Mouse (Mus musculus) layer of hippocampus, postnatal 10 days (tissue): ENCODE measurements around the gene Nup153. TPM values are rescaled to one million over a fixed set of nuclear protein-coding genes. Genes with fewer than 3 reads are reported as not detected.

Source experiments
- DNase-seq, 2 experiments: peaks; one replicate each; pipeline ENCODE4 v3.0.0; 2021; ENCODE audit warnings: low spot score in 2 of 2
- long read RNA-seq: library from polyadenylated mRNA; stranded (forward); transcript quantifications from one replicate; pipeline ENCODE4 v2.0.0, GENCODE M21; 2023
- total RNA-seq, 2 experiments: library from RNA; stranded (reverse); gene quantifications; 2 replicates each; pipeline ENCODE4 v1.2.3; 2021

Nup153 gene
- 10 to 100 TPM; 53.2 to 56.4 TPM for total RNA-seq
- long read RNA-seq, full-length matches to known transcripts = 2 of 3 reads
- long read RNA-seq, partial matches to known transcripts = 1 of 3 reads
- long read RNA-seq, other reads (novel, unspliced or antisense) = 0 of 3 reads

- DNase-seq = peak; percentile 100
Observed at GRCm38 (mm10) chr13:46727837-46728268, at the start of gene Nup153. TSS of gene Nup153 (minus strand) at chr13:46727940.

GRCm38 (mm10) chr13:46777461-46777860 is 49.7 kb upstream of the Nup153 start:
- no peak for DNase-seq

GRCm38 (mm10) chr13:46776636-46777305 is 49.0 kb upstream of the Nup153 start:
- no peak for DNase-seq

GRCm38 (mm10) chr13:46774998-46775397 is 47.3 kb upstream of the Nup153 start:
- DNase-seq = no peak

- no peak for DNase-seq
Observed at GRCm38 (mm10) chr13:46772581-46772980, 44.8 kb upstream of the Nup153 start.

- DNase-seq = no peak
Observed at GRCm38 (mm10) chr13:46765361-46765760, 37.6 kb upstream of the Nup153 start.

- no peak for DNase-seq
Observed at GRCm38 (mm10) chr13:46763210-46763609, 35.5 kb upstream of the Nup153 start.

GRCm38 (mm10) chr13:46760921-46761320 is 33.2 kb upstream of the Nup153 start:
- DNase-seq = no peak

GRCm38 (mm10) chr13:46759281-46759809 is 31.6 kb upstream of the Nup153 start:
- no peak for DNase-seq

GRCm38 (mm10) chr13:46758627-46759026 is 30.9 kb upstream of the Nup153 start:
- DNase-seq = no peak

- DNase-seq = no peak
Observed at GRCm38 (mm10) chr13:46757946-46758345, 30.2 kb upstream of the Nup153 start.

GRCm38 (mm10) chr13:46753294-46753693 is 25.6 kb upstream of the Nup153 start:
- DNase-seq = no peak

- DNase-seq = no peak
Observed at GRCm38 (mm10) chr13:46752566-46753229, 25.0 kb upstream of the Nup153 start.

GRCm38 (mm10) chr13:46748138-46748873 is 20.6 kb upstream of the Nup153 start:
- DNase-seq = no peak

GRCm38 (mm10) chr13:46743821-46744220 is 16.1 kb upstream of the Nup153 start:
- no peak for DNase-seq

- no peak for DNase-seq
Observed at GRCm38 (mm10) chr13:46742367-46742766, 14.6 kb upstream of the Nup153 start.

GRCm38 (mm10) chr13:46739426-46739825 is 11.7 kb upstream of the Nup153 start:
- DNase-seq = no peak

- no peak for DNase-seq
Observed at GRCm38 (mm10) chr13:46737482-46737881, 9.7 kb upstream of the Nup153 start.

- DNase-seq = no peak
Observed at GRCm38 (mm10) chr13:46736479-46736865, 8.7 kb upstream of the Nup153 start.

- peak; percentile 10 to 30 for DNase-seq
Observed at GRCm38 (mm10) chr13:46735808-46736478, 8.2 kb upstream of the Nup153 start.

- DNase-seq = no peak
Observed at GRCm38 (mm10) chr13:46735219-46735807, 7.6 kb upstream of the Nup153 start.
